Mouse (Mus musculus) ES-Bruce4 (cell line): ENCODE measurements around the gene Mapk8ip1.

Source experiments
- CTCF ChIP-seq: IDR thresholded peaks from one replicate; pipeline ENCODE4 v1.8.1; 2011; ENCODE audit warnings: low read depth, low read length
- POLR2A ChIP-seq: IDR thresholded peaks from one replicate; pipeline ENCODE4 v1.8.1; 2011; ENCODE audit warnings: low read length; ENCODE audit not compliant: insufficient read depth

DNA sequence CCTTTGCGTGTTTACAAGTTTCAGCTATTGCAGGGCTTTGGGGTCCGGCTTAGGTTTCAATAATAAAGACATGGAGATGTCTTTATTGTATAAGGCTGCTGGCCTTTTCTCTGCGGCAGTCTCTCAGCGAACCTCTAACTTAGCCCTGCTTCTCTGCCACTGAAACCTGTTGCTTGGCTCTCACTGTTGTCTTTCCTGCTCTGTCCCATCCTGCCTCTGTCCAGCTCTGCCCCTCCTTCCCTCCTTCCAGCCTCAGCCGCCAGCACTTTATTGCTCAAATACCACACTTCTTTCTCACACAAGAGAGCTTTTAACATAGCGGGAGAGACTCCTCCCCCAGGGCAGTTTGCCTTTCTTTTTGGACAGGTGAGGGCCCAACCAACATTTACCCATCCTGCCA is 39.4 kb upstream of the Mapk8ip1 start:
- TF ChIP-seq CTCF (no peak), POLR2A (no peak)
